Mouse (Mus musculus): ENCODE measurements around the gene AY074887.

- peak; percentile 45; the same call in 1 of the 2 replicates for TF ChIP-seq CTCF (IDR thresholded peaks at IDR 0.05; ENCODE audit: extremely low read depth, insufficient read length, insufficient replicate concordance, low read depth, low read length)
- no peak for TF ChIP-seq POLR2A (IDR thresholded peaks at IDR 0.05; ENCODE audit: low read depth, low read length)
Measured at GRCm38 (mm10) chr9:54931765-54932164, 19.0 kb downstream of the AY074887 start.
